Mouse (Mus musculus): ENCODE measurements at regions not wholly inside any gene's neighbourhood (a gene's known extent, or its start where the extent isn't known, plus 50 kb on each side); places are given as distances from the start of the nearest gene placed in this dataset.

DNA sequence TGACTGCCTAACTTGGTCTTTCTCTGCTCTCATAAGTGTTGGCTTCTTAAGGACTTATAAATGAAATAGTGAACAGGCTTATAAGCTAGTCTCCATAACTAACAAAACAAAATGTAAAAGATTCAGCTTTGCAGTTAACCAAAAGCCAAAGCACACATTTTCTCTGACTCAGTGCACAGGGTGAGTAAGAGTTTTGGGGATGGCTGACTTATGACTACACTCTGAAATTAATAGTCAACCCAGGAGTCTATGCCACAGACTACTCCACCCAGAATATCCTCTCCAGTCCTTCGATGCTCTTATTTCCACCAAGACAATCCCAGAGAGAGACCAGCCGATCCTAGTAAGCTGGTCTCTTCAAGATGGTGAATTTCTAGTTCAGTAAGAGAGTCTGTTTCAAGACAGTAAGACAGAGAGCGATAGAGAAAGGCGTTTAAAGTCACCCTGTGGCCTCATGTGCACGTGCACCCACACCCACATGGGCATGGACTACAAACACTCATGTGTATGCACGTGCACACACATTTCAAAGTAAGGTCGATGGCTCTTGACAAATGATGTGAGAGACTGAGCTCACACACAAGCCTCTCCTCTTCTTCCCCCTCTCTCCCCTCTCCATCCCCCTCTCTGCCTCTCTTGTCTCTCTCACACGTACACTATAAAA, 351.2 kb upstream of the Pmfbp1 start:
- DNase-seq (ENCODE audit: inconsistent age in 2 of 2, low spot score in 1 of 2), result no peak

DNA sequence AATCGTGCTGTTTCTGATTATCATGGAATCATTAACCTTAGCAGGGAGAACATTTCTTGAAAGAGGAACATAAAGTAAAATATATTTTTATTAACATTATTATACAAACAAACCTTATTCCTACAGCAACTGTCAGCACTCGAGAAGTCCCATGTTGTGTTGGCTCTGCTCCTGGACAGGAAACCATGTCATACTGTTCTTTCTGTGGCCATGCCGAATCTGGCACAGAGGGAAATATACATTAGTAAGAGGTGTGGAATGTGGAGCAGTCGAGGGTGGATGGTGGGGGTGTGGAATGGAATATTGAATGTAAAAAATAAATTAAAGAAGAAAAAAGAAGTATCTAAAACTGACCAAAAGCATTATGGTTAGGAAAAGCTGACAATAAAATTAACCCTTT, 342.1 kb upstream of the Pmfbp1 start:
- no peak for DNase-seq (ENCODE audit: inconsistent age in 2 of 2, low spot score in 1 of 2)

DNA sequence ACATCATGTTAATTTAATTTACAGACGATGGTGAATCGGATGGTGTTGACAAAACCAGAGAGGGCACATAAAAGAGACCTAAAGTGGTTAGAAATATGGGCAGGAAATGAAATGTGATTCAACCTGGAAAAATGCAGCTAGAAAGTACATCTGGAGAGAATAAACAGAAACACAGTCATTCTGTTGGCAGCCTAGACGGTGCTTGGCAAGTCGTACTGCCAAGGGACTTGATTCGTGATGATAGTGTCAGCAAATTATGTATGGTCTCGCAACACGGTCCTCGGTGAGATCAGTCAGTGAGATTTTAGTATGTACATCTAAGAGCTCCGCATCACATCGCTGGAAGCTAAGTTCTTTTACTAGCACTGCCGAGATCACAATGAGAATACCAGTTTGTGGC, 338.3 kb upstream of the Pmfbp1 start:
- peak in 1 of 2 experiments; percentile 24 for DNase-seq (ENCODE audit: inconsistent age in 2 of 2, low spot score in 1 of 2)

DNA sequence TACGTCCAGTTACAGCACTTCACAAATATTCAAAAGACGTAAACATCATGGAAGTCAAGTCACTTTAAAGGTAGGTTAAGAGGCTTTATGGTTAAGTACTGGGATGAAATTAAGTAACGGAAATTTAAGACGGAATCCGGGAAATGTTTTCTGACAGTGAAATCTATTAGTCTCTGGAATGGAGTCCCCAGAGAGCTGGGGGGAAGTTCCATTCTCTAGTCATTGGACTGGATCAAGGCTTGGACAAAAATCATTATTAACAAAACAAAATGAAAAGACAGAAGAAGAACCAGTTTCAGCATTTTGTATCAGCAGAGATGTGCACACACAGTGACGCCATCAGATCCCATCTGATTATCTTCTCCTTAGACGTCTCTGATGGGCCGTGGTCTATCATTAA, 337.8 kb upstream of the Pmfbp1 start:
- no peak for DNase-seq (ENCODE audit: inconsistent age in 2 of 2, low spot score in 1 of 2)

DNA sequence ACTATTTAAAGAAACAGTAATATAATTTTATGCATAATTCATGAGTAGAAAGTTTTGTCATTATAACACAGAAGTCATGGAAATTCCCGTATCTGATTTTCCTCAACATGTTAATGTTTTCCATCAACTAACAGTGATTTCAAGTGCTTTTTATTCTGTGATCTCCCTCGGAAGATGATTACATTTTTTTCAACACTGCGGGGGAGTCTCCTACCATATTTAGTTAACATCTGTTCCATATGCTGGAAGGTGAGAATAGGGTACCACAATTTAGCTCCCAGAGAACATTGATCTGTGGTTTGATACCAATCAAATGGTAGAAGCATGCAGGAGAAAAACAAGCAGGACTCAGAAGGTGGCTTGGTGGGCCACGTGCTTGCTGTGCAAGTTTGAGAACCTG, 321.1 kb upstream of the Pmfbp1 start:
- DNase-seq (ENCODE audit: inconsistent age in 2 of 2, low spot score in 1 of 2), result no peak

DNA sequence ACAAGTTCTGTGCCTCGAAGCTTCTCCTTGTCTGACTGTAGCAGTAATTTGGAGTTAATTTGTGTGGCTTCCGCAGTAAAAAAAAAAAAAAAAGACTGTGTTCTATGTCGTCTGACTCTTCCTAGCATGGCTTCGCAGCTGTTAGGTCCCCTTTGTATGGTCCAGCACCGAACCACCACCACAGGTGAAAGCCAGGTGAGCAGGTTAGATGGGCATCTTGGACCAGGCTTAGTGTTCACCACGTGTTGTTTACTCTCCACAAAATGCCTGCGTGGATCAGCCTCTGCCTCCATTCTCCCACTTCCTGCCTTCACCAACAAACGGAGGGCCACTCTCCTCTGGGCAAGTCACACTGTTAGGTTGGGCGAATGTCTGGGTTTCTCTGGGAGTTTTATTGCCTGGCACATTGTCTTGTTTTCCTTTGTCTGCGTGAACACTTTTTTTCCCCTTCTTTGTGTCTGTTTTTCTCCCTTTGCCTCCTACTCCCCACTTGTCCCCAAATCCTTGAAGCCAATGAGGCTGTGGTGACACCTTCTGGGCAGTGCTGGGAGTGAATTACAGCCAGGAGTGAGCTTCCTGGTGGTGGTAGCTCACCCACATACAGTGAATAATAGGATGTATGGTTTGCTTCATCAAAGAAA, 308.1 kb upstream of the Pmfbp1 start:
- DNase-seq (ENCODE audit: inconsistent age in 2 of 2, low spot score in 1 of 2), result peak; percentile 73 to 90

DNA sequence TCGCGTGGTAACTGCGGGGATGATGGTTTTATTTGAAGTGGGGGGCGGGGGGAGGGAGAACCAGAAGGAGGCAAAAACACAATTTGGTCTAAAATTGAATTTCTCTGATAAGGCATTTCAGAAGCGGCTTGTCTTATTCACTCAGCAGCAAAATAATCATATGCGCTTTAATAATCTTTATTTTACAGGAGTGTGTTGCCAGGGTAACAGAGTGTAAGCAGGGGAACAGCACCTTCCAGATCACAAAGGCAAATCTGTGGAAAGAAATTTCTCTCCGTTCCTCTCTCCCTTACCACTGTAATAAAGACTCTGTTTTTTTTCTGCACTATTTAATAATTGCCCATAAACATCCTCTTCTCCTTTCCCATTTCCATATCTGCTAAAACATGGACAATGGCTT, 306.2 kb upstream of the Pmfbp1 start:
- DNase-seq (ENCODE audit: inconsistent age in 2 of 2, low spot score in 1 of 2), result no peak

DNA sequence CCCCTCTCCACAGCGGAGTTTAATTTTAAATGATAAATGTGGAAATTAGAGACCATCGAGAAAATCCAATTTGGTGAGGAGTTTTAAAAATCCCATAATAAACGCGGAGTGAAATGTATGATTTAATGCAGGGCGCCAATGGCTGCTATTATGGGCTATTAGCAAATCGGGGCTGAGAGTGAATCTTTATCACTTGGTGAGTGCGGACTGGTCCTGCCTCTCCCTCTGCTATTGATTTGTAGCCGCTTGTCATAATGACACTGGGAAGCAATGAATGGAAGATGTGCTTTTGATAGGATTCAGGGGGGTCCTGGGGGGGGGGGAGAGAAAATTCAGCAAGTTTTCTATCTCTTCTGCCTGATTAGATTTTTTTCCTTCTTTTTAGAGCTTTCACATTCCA, 279.6 kb upstream of the Pmfbp1 start:
- DNase-seq (ENCODE audit: inconsistent age in 2 of 2, low spot score in 1 of 2), result no peak

DNA sequence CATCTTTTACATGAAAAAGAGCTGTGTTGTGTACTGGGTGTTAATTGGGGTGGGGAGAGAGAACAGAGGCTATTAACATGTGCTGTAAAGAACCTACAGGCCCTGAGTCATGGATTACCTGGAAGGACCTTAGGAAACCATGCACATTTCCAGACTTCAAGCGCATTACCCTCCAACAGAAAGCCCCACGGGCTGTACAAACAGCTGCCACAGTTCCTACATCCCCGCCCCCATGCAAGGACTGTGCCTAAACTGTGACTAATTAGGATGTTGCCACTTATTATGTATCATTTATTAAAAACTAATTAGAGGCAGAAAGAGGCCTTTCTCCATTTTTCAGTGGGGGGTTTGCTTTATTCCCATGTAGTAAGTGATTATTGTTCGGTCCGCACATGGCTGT, 277.5 kb upstream of the Pmfbp1 start:
- no peak for DNase-seq (ENCODE audit: inconsistent age in 2 of 2, low spot score in 1 of 2)

DNA sequence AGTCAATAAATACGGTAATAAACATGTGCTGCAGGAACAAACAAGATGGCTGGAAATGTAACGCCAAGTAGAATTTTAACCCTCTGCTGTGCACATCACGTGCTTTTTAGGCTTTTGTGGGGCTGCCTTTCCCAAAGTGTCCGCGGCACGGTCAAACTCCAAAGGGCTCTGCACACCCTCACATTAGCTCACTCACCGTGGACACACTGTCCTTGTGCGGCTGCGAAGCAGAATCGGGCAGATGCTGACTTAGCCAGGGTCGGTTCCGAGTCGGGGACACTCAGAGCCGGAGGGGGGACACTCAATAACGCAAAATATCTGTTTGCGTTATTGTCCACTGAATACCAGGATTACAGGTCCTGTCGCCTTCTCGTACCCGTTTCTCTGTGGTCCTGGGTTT, 276.5 kb upstream of the Pmfbp1 start:
- DNase-seq (ENCODE audit: inconsistent age in 2 of 2, low spot score in 1 of 2), result peak; percentile 66 to 77

DNA sequence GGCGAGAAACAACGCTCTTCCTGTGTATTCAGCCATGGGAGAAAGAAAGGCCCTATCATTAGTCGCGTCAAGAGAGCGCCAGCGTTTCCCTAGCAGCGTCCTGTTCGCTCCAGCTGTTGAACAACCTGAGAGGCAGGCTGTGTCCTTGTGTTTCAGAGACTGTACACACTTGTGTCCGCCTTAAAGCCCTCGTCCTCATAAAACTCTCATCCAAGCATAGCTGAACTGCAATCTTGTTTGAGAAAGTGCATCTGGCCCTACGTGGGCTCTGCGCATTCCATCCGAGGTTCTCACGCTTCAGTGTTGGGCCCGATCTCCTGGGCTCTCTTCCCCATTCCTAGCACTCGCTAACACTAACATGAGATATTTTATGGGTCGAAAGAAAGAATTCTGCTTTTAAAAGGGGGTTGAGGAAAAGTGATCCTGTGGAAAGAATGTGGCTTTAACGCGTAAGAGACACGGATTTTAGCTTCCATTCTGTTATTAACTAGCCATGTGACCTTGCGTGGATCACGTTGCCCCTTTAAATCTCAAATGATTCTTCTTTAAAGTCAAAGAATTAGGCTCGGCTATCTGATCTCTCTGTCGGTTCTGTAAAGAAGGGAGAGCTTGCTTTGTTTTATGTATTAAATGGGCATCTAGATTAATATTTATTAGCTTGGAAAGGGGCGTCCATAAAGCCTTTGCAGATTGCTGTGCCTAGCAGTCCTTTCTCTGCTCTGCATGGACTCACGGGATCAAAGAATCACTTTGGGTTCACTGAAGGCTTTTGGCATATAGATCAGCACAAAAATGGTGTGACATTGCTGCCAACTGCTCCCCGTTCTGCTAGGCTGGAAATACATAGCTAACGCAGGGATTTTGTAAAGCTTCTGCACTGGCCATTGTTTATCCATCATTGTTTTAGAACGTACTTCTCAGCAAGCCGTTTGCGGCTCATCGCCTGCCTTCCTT, 261.3 kb upstream of the Pmfbp1 start:
- no peak for DNase-seq (ENCODE audit: inconsistent age in 2 of 2, low spot score in 1 of 2)

DNA sequence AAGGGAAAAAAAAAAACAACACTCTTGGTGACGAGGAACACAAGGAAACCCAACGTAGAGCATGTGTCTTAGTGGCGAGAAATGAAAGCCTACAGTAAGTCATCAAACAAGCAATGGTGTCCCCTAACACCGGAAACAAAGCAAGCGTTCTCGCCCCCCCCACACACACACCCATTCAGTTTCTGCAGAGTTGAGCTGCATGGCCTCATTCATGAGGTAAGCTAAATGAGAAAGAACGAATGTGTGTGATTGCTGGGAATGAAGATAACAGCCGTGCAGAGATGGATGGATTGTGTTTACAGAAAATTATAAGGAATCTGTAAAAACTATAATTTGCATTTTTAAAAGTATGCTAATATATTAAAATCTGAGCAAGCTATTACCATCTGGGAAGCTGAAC, 248.3 kb upstream of the Pmfbp1 start:
- DNase-seq (ENCODE audit: inconsistent age in 2 of 2, low spot score in 1 of 2), result no peak

DNA sequence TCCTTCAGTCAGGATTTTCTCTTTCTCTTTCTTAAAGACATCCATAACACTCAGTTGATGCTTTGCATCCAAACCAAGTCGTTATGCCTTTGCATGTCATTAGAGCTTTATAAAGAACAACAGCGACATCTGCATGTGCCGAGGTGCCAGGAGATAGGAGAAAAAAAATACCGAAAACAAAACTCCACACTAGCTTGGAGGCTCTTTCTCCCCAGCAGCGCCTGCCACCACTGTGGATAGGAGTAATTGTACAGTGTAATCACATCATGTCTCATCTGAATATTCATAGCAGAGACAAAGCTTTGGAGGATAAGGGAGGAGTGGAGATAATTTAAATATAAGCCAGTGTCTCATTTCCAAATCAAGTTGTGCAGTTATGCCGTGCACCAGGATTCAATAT, 246.0 kb upstream of the Pmfbp1 start:
- no peak for DNase-seq (ENCODE audit: inconsistent age in 2 of 2, low spot score in 1 of 2)

DNA sequence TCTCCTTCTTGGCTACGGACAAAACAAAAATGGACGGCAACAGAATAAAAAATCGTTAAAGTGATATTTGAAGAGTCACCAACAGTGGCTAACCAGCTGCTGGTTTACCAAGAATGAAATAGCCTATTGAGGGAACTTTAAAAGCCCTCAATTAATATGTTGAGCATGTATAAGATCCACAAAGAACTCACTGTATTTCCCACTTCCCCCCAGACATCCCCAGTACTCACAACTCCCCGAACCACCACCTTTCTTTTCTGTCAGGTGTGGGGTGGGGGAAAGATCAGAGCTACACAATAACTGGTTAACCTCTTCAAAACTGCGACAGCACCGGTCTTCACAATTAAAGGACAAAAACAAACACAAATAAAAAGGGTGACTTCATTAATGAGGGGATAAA, 245.5 kb upstream of the Pmfbp1 start:
- no peak for DNase-seq (ENCODE audit: inconsistent age in 2 of 2, low spot score in 1 of 2)

DNA sequence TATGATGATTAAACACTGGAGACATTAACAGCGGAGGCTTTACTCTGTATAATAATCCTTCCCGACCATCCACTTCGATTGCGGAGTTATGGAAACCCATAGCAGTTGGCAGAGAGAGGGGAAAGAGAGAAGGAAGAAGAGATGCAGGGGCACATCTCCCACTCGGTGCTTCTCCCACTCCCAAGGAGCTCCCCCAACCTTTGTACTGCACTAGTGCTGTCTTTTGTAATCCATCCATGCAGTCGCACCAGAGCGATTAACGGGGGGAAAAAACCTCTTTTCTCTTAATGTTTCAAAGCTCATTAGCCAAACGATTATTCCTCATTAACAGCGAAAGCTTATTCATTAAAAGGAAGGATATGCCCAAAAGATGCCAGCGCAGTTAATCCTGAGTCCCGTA, 244.6 kb upstream of the Pmfbp1 start:
- DNase-seq (ENCODE audit: inconsistent age in 2 of 2, low spot score in 1 of 2), result no peak

DNA sequence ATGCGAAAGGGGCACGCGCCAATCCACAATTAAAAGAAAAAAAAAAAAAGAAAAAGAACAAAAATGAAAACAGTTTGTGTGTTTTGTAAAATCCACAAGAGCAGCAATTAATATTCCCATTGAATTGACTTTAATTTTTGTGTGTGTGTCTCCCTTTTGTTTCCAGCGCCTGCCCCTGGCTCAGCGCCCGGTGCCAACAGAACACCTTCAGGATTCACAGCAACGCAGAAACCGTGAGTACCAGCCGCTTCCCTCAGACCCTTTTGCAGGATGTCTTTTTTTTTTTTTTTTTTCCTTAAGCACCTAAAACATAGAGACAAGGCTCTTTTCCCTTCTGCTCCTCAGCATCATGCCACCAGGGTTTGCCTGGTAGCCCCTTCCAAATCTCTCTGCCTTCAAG, 244.1 kb upstream of the Pmfbp1 start:
- DNase-seq (ENCODE audit: inconsistent age in 2 of 2, low spot score in 1 of 2), result no peak

DNA sequence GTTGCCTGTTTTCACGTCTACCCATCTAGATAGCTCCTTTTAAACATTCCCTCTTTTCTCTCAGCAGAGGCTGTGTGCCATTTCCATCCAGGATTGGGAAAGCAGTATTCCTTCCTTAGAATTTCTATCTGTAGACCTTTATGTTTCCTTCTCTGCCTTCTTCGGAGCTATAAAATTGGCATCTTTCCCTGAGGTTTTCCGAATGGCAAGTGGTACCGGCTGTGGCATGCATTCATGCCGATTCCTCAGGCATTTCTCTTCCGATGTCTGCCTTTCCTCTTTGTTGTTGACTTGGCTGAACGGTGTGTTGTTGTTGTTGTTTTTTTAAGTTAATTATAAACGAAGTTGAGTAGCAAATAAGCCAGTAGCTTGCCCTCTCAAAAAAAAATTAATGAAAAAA, 243.3 kb upstream of the Pmfbp1 start:
- no peak for DNase-seq (ENCODE audit: inconsistent age in 2 of 2, low spot score in 1 of 2)

DNA sequence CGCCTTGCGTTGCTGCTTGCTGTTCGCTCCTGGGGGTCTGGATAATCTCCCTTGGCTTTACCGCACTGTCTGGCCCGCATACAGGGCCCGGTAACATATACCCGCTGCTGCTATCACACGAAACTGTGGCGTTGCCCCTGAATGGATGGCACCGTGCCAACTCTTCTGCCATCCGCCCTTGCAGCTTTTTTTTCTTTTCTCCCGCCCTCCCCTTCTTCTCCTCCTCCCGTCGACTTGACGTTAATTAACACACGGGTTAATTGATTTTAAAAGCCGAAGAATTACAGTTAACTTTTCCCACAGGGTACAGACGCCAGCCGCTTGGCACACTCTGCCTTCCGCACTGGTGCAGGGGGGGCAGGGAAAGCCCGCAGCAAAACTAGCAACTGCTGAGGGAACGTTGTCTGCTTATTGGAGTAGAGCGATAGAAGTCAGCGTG, 242.4 kb upstream of the Pmfbp1 start:
- no peak for DNase-seq (ENCODE audit: inconsistent age in 2 of 2, low spot score in 1 of 2)

DNA sequence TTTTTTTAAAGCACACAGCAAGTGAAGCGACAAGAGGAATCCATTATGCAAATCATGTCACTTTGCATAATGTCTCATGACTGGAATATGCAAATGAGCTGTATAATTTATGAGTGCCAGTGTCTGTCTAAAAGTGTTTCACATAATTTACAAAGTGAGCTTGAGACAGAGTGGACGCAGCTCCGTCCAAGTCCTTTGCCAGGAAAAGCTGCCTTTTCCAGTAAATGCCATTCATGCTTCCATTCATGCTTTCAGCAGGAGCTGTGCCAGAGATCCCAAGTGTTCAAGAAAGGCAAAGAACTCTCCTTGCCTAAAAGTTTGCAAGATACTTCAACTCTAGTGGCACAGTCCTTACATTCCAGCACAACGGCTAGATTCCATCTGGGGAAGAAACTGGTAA, 241.4 kb upstream of the Pmfbp1 start:
- no peak for DNase-seq (ENCODE audit: inconsistent age in 2 of 2, low spot score in 1 of 2)

DNA sequence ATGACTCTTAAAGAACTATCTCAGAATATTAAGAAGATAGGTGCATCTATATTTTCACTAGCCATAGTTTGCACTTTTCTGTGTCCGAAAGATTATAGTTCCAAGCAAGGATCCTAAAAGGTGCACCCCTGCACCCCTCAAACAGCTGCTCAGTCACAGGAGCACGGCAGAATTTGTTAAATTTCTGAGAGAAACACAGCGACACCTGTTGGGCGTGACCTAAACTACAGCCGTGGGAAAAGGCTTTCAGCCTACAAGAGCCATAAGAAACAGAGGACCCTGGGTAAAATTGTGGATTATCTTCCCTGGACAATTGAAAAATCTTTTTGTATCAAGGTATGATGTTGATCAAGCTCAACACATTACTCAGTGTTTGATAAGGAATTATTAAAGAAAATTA, 214.7 kb upstream of the Pmfbp1 start:
- peak; percentile 20 to 72 for DNase-seq (ENCODE audit: inconsistent age in 2 of 2, low spot score in 1 of 2)

DNA sequence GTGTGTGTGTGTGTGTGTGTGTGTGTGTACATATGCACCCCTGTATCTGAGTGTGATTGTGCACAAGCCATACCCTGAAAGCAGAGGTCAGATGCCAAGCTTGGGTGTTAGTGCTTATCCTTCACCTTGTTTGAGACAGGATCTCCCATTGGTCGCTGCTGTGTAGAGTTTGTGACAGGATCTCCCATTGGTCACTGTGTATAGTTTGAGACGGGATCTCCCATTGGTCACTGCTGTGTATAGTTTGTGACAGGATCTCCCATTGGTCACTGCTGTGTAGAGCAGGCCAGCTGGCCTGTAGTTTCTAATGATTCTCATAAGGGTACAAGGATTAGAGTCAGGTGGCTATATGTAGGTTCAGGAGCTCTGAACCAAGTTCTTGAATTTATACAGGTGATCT, 213.3 kb upstream of the Pmfbp1 start:
- peak; percentile 5 to 19 for DNase-seq (ENCODE audit: inconsistent age in 2 of 2, low spot score in 1 of 2)

DNA sequence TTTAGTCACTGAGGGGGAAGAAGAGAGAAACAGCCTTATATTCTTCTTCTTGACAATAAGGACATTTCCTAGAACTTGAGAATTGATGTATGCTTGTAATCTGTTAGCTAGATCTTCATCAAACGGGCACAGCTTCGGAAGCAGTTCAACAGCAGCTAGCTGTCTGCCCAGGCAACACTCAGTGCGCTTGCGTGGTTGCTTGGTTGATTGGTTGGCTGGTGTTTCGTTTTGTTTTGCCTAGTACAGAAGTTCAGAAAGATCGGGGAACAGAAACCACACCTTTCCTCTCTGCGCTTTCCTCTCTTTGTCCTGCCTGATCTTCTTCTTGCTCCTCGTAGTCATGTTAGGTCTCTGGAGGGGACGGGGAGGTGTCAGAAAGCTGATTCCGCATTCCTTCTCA, 212.2 kb upstream of the Pmfbp1 start:
- no peak for DNase-seq (ENCODE audit: inconsistent age in 2 of 2, low spot score in 1 of 2)

Measured in adrenal gland, adult (tissue).